Mouse (Mus musculus) hindbrain, postnatal 0 days (tissue): ENCODE data around the gene Slc16a12. TPM values are rescaled to one million over a fixed set of nuclear protein-coding genes. Genes with fewer than 3 reads are reported as not detected.
A peak's percentile ranks its signal among the peaks of the same experiment; 100 is the strongest.
"Not testable (repeated sequence)": the region's sequence is repeated elsewhere in the genome, so short reads cannot be mapped to it uniquely, and the experiment has no call there.

Experiments
- ATAC-seq: fragments of 200-750 bp; cut with Nextera tagmentation; 2 replicates; pipeline ENCODE4 v1.8.0; 2017; ENCODE audit warnings: mild to moderate bottlenecking, moderate TSS enrichment, moderate library complexity
- DNase-seq: peaks from one replicate; pipeline ENCODE4 v3.0.0-alpha.2; 2015; ENCODE audit warnings: low spot score
- H3K27ac ChIP-seq: fragments of 300-500 bp; sonication (generic); 2 replicates; pipeline ENCODE4 v1.5.1; 2014; ENCODE audit warnings: mild to moderate bottlenecking
- H3K27me3 ChIP-seq: fragments of 300-500 bp; sonication (generic); 2 replicates; pipeline ENCODE4 v1.6.1; 2014; ENCODE audit warnings: low read length, mixed read lengths; ENCODE audit not compliant: insufficient read depth
- H3K36me3 ChIP-seq: fragments of 300-500 bp; sonication (generic); 2 replicates; pipeline ENCODE4 v1.6.1; 2014; ENCODE audit warnings: low read length, mixed read lengths; ENCODE audit not compliant: insufficient read depth
- H3K4me1 ChIP-seq: fragments of 300-500 bp; sonication (generic); 2 replicates; pipeline ENCODE4 v1.6.1; 2014; ENCODE audit warnings: antibody characterized with exemption, low read length, mixed read lengths; ENCODE audit not compliant: insufficient read depth
- H3K4me2 ChIP-seq: fragments of 300-500 bp; sonication (generic); 2 replicates; pipeline ENCODE4 v1.6.1; 2014; ENCODE audit warnings: low read depth, mild to moderate bottlenecking, low read length, moderate library complexity, mixed read lengths
- H3K4me3 ChIP-seq: fragments of 300-500 bp; sonication (generic); 2 replicates; pipeline ENCODE4 v1.5.1; 2014; ENCODE audit warnings: low read length
- H3K9ac ChIP-seq: fragments of 300-500 bp; sonication (generic); replicated peaks from 2 replicates; pipeline ENCODE4 v1.6.1; 2014; ENCODE audit warnings: mild to moderate bottlenecking, low read length, moderate library complexity, mixed read lengths
- H3K9me3 ChIP-seq: fragments of 300-500 bp; sonication (generic); 2 replicates; pipeline ENCODE4 v1.6.1; 2016; ENCODE audit warnings: low read length, mixed read lengths
- CTCF ChIP-seq: IDR thresholded peaks from 2 replicates; pipeline ENCODE4 v1.5.1; 2016; ENCODE audit warnings: antibody characterized with exemption, control low read depth, low read depth
- WGBS: fragments of 180-500 bp; shearing (Covaris S2); extraction: QIAGEN DNeasy Blood & Tissue Kit; methylation state at CpG from one replicate; pipeline ENCODE4 v1.1.7; 2014; 5-methylcytosine and 5-hydroxymethylcytosine counted together
- polyA plus RNA-seq: library from polyadenylated mRNA; unstranded; fragments of >200 nt; fragmentation: Nextera tagmentation; extraction: Ambion mirVana; gene quantifications from 2 replicates; pipeline ENCODE4 v1.2.1, GENCODE M21; 2015
- total RNA-seq: library from RNA; depleted of rRNA; stranded (reverse); fragments of >200 nt; gene quantifications from 2 replicates; pipeline ENCODE4 v1.2.3, GENCODE M21; 2014

Gene Slc16a12
- total and polyA plus RNA-seq, 2 experiments from 2014 or later, result 2.1 to 3.6 TPM

GRCm38 (mm10) chr19:34758754-34759153 is 11.7 kb upstream of the Slc16a12 start:
- Histone ChIP-seq H3K27ac (no peak overlapping the region), H3K9ac (no peak overlapping the region), H3K4me3 (no peak overlapping the region), H3K4me1 (no peaks in the 10 kb centered on the region), H3K9me3 (no peaks in the 10 kb centered on the region), H3K36me3 (no peaks in the 10 kb centered on the region), H3K27me3 (no peaks in the 10 kb centered on the region), H3K4me2 (no peak overlapping the region)
- no peak for ATAC-seq
- no peak for TF ChIP-seq CTCF
- no peak for DNase-seq
- 96% methylated on average over 1 of the region's 1 CpGs for WGBS

- WGBS, result 94% methylated on average over 7 of the region's 7 CpGs
- Histone ChIP-seq H3K4me3 (no peak overlapping the region), H3K9ac (no peak overlapping the region), H3K27me3 (no peaks in the 10 kb centered on the region), H3K27ac (no peak overlapping the region), H3K4me2 (no peak overlapping the region), H3K9me3 (no peaks in the 10 kb centered on the region), H3K36me3 (no peaks in the 10 kb centered on the region), H3K4me1 (no peaks in the 10 kb centered on the region)
- DNase-seq, result no peak
- TF ChIP-seq CTCF, result no peak
- no peak for ATAC-seq
These were observed 9.6 kb upstream of the Slc16a12 start for GRCm38 (mm10) chr19:34756561-34757240.

GRCm38 (mm10) chr19:34755680-34756079 is 8.6 kb upstream of the Slc16a12 start:
- TF ChIP-seq CTCF, result no peak
- no peak overlapping the region for H3K4me2 ChIP-seq
- no peak overlapping the region for H3K9ac ChIP-seq
- no peak for DNase-seq
- no peak overlapping the region for H3K4me3 ChIP-seq
- WGBS, result 93% methylated on average over 1 of the region's 1 CpGs
- H3K36me3 ChIP-seq, result no peaks in the 10 kb centered on the region
- no peaks in the 10 kb centered on the region for H3K9me3 ChIP-seq
- no peak overlapping the region for H3K27ac ChIP-seq
- no peaks in the 10 kb centered on the region for H3K4me1 ChIP-seq
- no peaks in the 10 kb centered on the region for H3K27me3 ChIP-seq
- ATAC-seq, result no peak

GRCm38 (mm10) chr19:34753243-34753642 is 6.2 kb upstream of the Slc16a12 start:
- WGBS, result 77% methylated on average over 5 of the region's 5 CpGs
- Histone ChIP-seq H3K9ac (no peak overlapping the region), H3K27me3 (no peaks in the 10 kb centered on the region), H3K27ac (no peak overlapping the region), H3K4me1 (no peaks in the 10 kb centered on the region), H3K9me3 (no peaks in the 10 kb centered on the region), H3K4me3 (no peak overlapping the region), H3K4me2 (no peak overlapping the region), H3K36me3 (no peaks in the 10 kb centered on the region)
- no peak for DNase-seq
- TF ChIP-seq CTCF, result no peak
- no peak for ATAC-seq

GRCm38 (mm10) chr19:34752391-34753092 is 5.5 kb upstream of the Slc16a12 start:
- no peaks in the 10 kb centered on the region for H3K9me3 ChIP-seq
- H3K27me3 ChIP-seq, result no peaks in the 10 kb centered on the region
- H3K27ac ChIP-seq, result no peak overlapping the region
- no peak for TF ChIP-seq CTCF
- no peaks in the 10 kb centered on the region for H3K36me3 ChIP-seq
- H3K9ac ChIP-seq, result no peak overlapping the region
- no peaks in the 10 kb centered on the region for H3K4me1 ChIP-seq
- DNase-seq (no peak), ATAC-seq (no peak)
- 91% methylated on average over 3 of the region's 3 CpGs for WGBS
- H3K4me2 ChIP-seq, result no peak overlapping the region
- no peak overlapping the region for H3K4me3 ChIP-seq

GRCm38 (mm10) chr19:34751150-34751549 is 4.1 kb upstream of the Slc16a12 start:
- no peak overlapping the region for H3K9ac ChIP-seq

GRCm38 (mm10) chr19:34748992-34749391 is 1.9 kb upstream of the Slc16a12 start:
- Histone ChIP-seq H3K36me3 (no peaks in the 10 kb centered on the region), H3K4me1 (0 out of 2 replicates have a peak, but pooled peaks cover 5% of the 10 kb centered on the region), H3K27me3 (peaks cover 6% of the 10 kb centered on the region; the same call in 1 of the 2 replicates), H3K27ac (no peak overlapping the region), H3K4me3 (no peak overlapping the region), H3K9me3 (no peaks in the 10 kb centered on the region), H3K4me2 (no peak overlapping the region), H3K9ac (no peak overlapping the region)
- WGBS, result 63% methylated on average over 2 of the region's 2 CpGs
- DNase-seq, result no peak
- TF ChIP-seq CTCF, result no peak
- no peak for ATAC-seq

More at GRCm38 (mm10) chr19:34751150-34751549, 4.1 kb upstream of the Slc16a12 start:
- Histone ChIP-seq H3K36me3 (no peaks in the 10 kb centered on the region), H3K27ac (no peak overlapping the region), H3K4me1 (0 out of 2 replicates have a peak, but pooled peaks cover 5% of the 10 kb centered on the region), H3K4me2 (no peak overlapping the region), H3K4me3 (no peak overlapping the region), H3K27me3 (no peaks in the 10 kb centered on the region), H3K9me3 (no peaks in the 10 kb centered on the region)
- WGBS, result 80% methylated on average over 4 of the region's 4 CpGs
- TF ChIP-seq CTCF, result peak; percentile 44
- no peak for DNase-seq
- no peak for ATAC-seq

GRCm38 (mm10) chr19:34747969-34748368 is 880 bp upstream of the Slc16a12 start:
- 90% methylated on average over 6 of the region's 6 CpGs for WGBS
- not testable (repeated sequence) for DNase-seq, H3K36me3 ChIP-seq, H3K4me1 ChIP-seq, H3K4me2 ChIP-seq, H3K4me3 ChIP-seq, H3K9me3 ChIP-seq, ATAC-seq, H3K27me3 ChIP-seq, H3K9ac ChIP-seq, H3K27ac ChIP-seq
